In the genomic region with DNA sequence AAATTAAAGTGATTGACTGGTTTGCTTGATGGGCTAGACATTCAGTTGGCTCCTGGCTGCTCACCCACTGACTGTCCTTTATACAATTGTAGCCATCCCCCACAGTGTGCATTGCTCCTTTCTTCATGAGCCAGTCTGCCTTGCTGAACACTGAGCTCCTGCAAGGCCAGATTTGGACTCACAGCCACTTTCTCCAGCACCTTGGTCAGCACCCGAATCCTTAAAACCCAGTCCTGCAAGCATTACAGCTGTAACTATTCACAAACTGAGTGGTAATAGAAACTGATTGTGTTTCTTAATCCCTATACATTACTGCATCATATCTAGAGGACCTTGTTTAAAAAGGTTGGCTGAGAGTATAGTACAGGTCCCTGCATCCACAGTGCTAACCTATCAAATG, we compare ENCODE assay signal across 17 mouse cellular contexts.
DNase-seq lines count a peak whose midpoint lies in the region; ATAC-seq and TF ChIP-seq lines count a peak whose summit lies in the region.
"Had no signal": no experiment of that assay in that cellular context is flagged by ENCODE, and none has a peak within 500 bp of the region (broad histone marks: within the 10 kb centered on the region; RNA-seq: fewer than 3 reads in every experiment).

No protein-coding gene starts in this region.

- WGBS in intestine, embryonic 14.5 days = 54% methylated on average over 1 of the region's 1 CpGs
- 51% methylated on average over 1 of the region's 1 CpGs for WGBS in intestine, embryonic 15.5 days
- WGBS in limb, embryonic 10.5 days = 71% methylated on average over 1 of the region's 1 CpGs

- H3K4me1 ChIP-seq in intestine, embryonic 14.5 days (replicated peaks; ENCODE audit: control insufficient read depth, insufficient read depth, low read length) = no peaks in the 10 kb centered on the region
- no peaks in the 10 kb centered on the region for H3K4me1 ChIP-seq in intestine, embryonic 15.5 days (replicated peaks)
- no peaks in the 10 kb centered on the region for H3K4me1 ChIP-seq in ES-E14 (ENCODE audit: control insufficient read depth in 2 of 2, insufficient read depth in 2 of 2, low read length in 2 of 2, poor library complexity in 1 of 2)
- no peaks in the 10 kb centered on the region for H3K4me1 ChIP-seq in limb, embryonic 10.5 days
- H3K4me1 ChIP-seq: limb, embryonic 12.5 days; lung, embryonic 15.5 days; stomach, embryonic 15.5 days had no signal

- peaks cover 5% of the 10 kb centered on the region for H3K9me3 ChIP-seq in intestine, embryonic 14.5 days (ENCODE audit: control insufficient read depth, low read length)
- no peaks in the 10 kb centered on the region for H3K9me3 ChIP-seq in intestine, embryonic 15.5 days
- no peaks in the 10 kb centered on the region for H3K9me3 ChIP-seq in ES-E14 (ENCODE audit: control insufficient read depth, insufficient read depth, low read depth, low read length)
- H3K9me3 ChIP-seq in limb, embryonic 10.5 days (replicated peaks) = no peaks in the 10 kb centered on the region
- H3K9me3 ChIP-seq: limb, embryonic 12.5 days; stomach, embryonic 15.5 days had no signal

- no peaks in the 10 kb centered on the region for H3K36me3 ChIP-seq in intestine, embryonic 14.5 days (ENCODE audit: control insufficient read depth, insufficient read depth, low read length)
- H3K36me3 ChIP-seq in intestine, embryonic 15.5 days = no peaks in the 10 kb centered on the region
- H3K36me3 ChIP-seq in ES-E14 (ENCODE audit: control insufficient read depth, insufficient read depth, low read length, poor library complexity, severe bottlenecking) = no peaks in the 10 kb centered on the region
- H3K36me3 ChIP-seq in limb, embryonic 10.5 days = no peaks in the 10 kb centered on the region
- H3K36me3 ChIP-seq: limb, embryonic 12.5 days; lung, embryonic 15.5 days; stomach, embryonic 15.5 days had no signal

- no peak overlapping the region for H3K4me3 ChIP-seq in intestine, embryonic 14.5 days (ENCODE audit: low read depth, low read length)
- no peak overlapping the region for H3K4me3 ChIP-seq in intestine, embryonic 15.5 days (replicated peaks)
- H3K4me3 ChIP-seq in ES-E14 (ENCODE audit: insufficient read depth in 1 of 2, low read depth in 1 of 2, low read length in 2 of 2, poor library complexity in 1 of 2, severe bottlenecking in 1 of 2) = no peak overlapping the region
- no peak overlapping the region for H3K4me3 ChIP-seq in limb, embryonic 10.5 days
- H3K4me3 ChIP-seq: layer of hippocampus, adult 2 months; limb, embryonic 12.5 days; lung, embryonic 15.5 days; stomach, embryonic 15.5 days had no signal

- H3K9ac ChIP-seq in intestine, embryonic 14.5 days (ENCODE audit: low read length) = no peak overlapping the region
- no peak overlapping the region for H3K9ac ChIP-seq in intestine, embryonic 15.5 days
- no peak overlapping the region for H3K9ac ChIP-seq in ES-E14 (ENCODE audit: insufficient read depth, low read depth, low read length, poor library complexity, severe bottlenecking)
- H3K9ac ChIP-seq: forebrain, postnatal 0 days; limb, embryonic 12.5 days; lung, embryonic 15.5 days; stomach, embryonic 15.5 days had no signal

- peak; percentile 52 for DNase-seq in intestine, embryonic 14.5 days (ENCODE audit: low spot score)
- DNase-seq in ES-E14 (ENCODE audit: low read depth, low spot score) (peak; percentile 17), R1 (ENCODE audit: low read depth, low spot score) (peak; percentile 45)
- peak; percentile 33 for DNase-seq in limb, embryonic 10.5 days (ENCODE audit: low spot score)
- DNase-seq in layer of hippocampus, postnatal 10 days (ENCODE audit: low spot score in 2 of 2) = no peak
- DNase-seq in layer of hippocampus, adult 11-12 months (ENCODE audit: low spot score) = no peak
- DNase-seq: cerebellum, adult 9-10 months; forebrain, postnatal 0 days; gastrocnemius, postnatal 36 days; thymus, postnatal 4 days had no signal

- no peak for ATAC-seq in intestine, embryonic 14.5 days (replicated peaks; ENCODE audit: low FRiP score, low TSS enrichment, low read depth)
- ATAC-seq in intestine, embryonic 15.5 days = no peak
- ATAC-seq: forebrain, postnatal 0 days; intestine, embryonic 16.5 days had no signal

- in situ Hi-C loops in ES-E14 (cut with MboI; ENCODE audit: low sequenced_read_pairs in 2 of 2, unreplicated experiment in 2 of 2) = no loop called here

- no peak overlapping the region for H3K4me2 ChIP-seq in intestine, embryonic 14.5 days (ENCODE audit: low read length)
- no peak overlapping the region for H3K4me2 ChIP-seq in intestine, embryonic 15.5 days (replicated peaks)
- H3K4me2 ChIP-seq: limb, embryonic 12.5 days; lung, embryonic 15.5 days; stomach, embryonic 15.5 days had no signal

- no peak overlapping the region for H3K27ac ChIP-seq in intestine, embryonic 14.5 days (ENCODE audit: low read depth)
- H3K27ac ChIP-seq in intestine, embryonic 15.5 days = no peak overlapping the region
- no peak overlapping the region for H3K27ac ChIP-seq in ES-E14 (ENCODE audit: insufficient read depth, low read depth, low read length, poor library complexity, severe bottlenecking)
- H3K27ac ChIP-seq in limb, embryonic 10.5 days = no peak overlapping the region
- H3K27ac ChIP-seq: layer of hippocampus, adult 2 months; limb, embryonic 12.5 days; lung, embryonic 15.5 days; stomach, embryonic 15.5 days had no signal

- H3K27me3 ChIP-seq in intestine, embryonic 14.5 days (replicated peaks; ENCODE audit: control insufficient read depth, insufficient read depth, low read length) = no peaks in the 10 kb centered on the region
- no peaks in the 10 kb centered on the region for H3K27me3 ChIP-seq in intestine, embryonic 15.5 days (replicated peaks)
- no peaks in the 10 kb centered on the region for H3K27me3 ChIP-seq in limb, embryonic 10.5 days (ENCODE audit: low read depth, poor library complexity, severe bottlenecking)
- H3K27me3 ChIP-seq: CH12.LX; limb, embryonic 12.5 days; lung, embryonic 15.5 days; stomach, embryonic 15.5 days had no signal

TF ChIP-seq in ES-E14, 5 proteins besides CTCF, POLR2A, EP300 and RAD21:
- no peak for TF ChIP-seq MAFK (IDR thresholded peaks at IDR 0.05; ENCODE audit: insufficient read depth, low read depth, low read length)
- no peak for TF ChIP-seq HCFC1 (IDR thresholded peaks at IDR 0.05; ENCODE audit: borderline replicate concordance, insufficient read depth, low read length)
- no peak for TF ChIP-seq ZC3H11A (IDR thresholded peaks at IDR 0.05; ENCODE audit: borderline replicate concordance, low read depth, low read length)
- no peak for TF ChIP-seq CHD2 (IDR thresholded peaks at IDR 0.05; ENCODE audit: low read depth, low read length)
- no peak for TF ChIP-seq ZNF384 (IDR thresholded peaks at IDR 0.05; ENCODE audit: low read depth, low read length)

Comparison
In these comparisons a context has a peak if more than half of its experiments do, and no peak if none do; other contexts are left out.
1. DNase-seq: peak in intestine, embryonic 14.5 days (single experiment), ES-E14 (single experiment), R1 (single experiment) and limb, embryonic 10.5 days (single experiment); none in layer of hippocampus, postnatal 10 days (0 of 2) and layer of hippocampus, adult 11-12 months (single experiment).